Mouse (Mus musculus): ENCODE data around the gene Usp2. TPM values are rescaled to one million over a fixed set of nuclear protein-coding genes. Genes with fewer than 3 reads are reported as not detected.
A peak's percentile ranks its signal among the peaks of the same experiment; 100 is the strongest.

Usp2 gene
- polyA plus RNA-seq, 1 experiment from 2014 or later: 10.8 TPM

- ATAC-seq: no peak
- peaks cover 10% of the 10 kb centered on the region for H3K4me1 ChIP-seq (replicated peaks)
- no peak overlapping the region for H3K4me3 ChIP-seq (replicated peaks)
- 72% methylated on average over 7 of the region's 7 CpGs for WGBS
- peaks cover 31% of the 10 kb centered on the region for H3K27me3 ChIP-seq (replicated peaks)
- no peak overlapping the region for H3K4me2 ChIP-seq (replicated peaks)
- H3K36me3 ChIP-seq: no peaks in the 10 kb centered on the region
- H3K9ac ChIP-seq: no peak overlapping the region
- H3K27ac ChIP-seq: no peak overlapping the region
- no peaks in the 10 kb centered on the region for H3K9me3 ChIP-seq
Observed at GRCm38 (mm10) chr9:44041511-44042395, 25.1 kb upstream of the Usp2 start.

GRCm38 (mm10) chr9:44042396-44042680 lies 24.5 kb upstream of the Usp2 start:
- 76% methylated on average over 1 of the region's 1 CpGs for WGBS

GRCm38 (mm10) chr9:44042836-44043707 lies 23.7 kb upstream of the Usp2 start, which contains the start of gene Thy1:
Gene Thy1 (plus strand): TSS chr9:44043384.
- Histone ChIP-seq H3K9me3 (no peaks in the 10 kb centered on the region), H3K36me3 (no peaks in the 10 kb centered on the region)
- no peak for ATAC-seq

More at GRCm38 (mm10) chr9:44042396-44042680, 24.5 kb upstream of the Usp2 start:
- Histone ChIP-seq H3K4me3 (replicated peaks) (no peak overlapping the region), H3K27me3 (replicated peaks) (peaks cover 31% of the 10 kb centered on the region), H3K4me2 (replicated peaks) (no peak overlapping the region), H3K9ac (no peak overlapping the region), H3K36me3 (no peaks in the 10 kb centered on the region), H3K9me3 (no peaks in the 10 kb centered on the region), H3K27ac (no peak overlapping the region), H3K4me1 (replicated peaks) (peaks cover 10% of the 10 kb centered on the region)
- ATAC-seq: no peak

GRCm38 (mm10) chr9:44043708-44044425 lies 23.0 kb upstream of the Usp2 start:
- Histone ChIP-seq H3K9ac (no peak overlapping the region; the same call in 1 of the 2 replicates), H3K36me3 (no peaks in the 10 kb centered on the region), H3K9me3 (no peaks in the 10 kb centered on the region), H3K4me2 (replicated peaks) (peak overlapping the region; percentile 62), H3K4me3 (replicated peaks) (peak overlapping the region; percentile 26), H3K27ac (no peak overlapping the region), H3K27me3 (replicated peaks) (peaks cover 31% of the 10 kb centered on the region), H3K4me1 (replicated peaks) (peaks cover 10% of the 10 kb centered on the region)
- no peak for ATAC-seq
- 3% methylated on average over 23 of the region's 23 CpGs for WGBS

More at GRCm38 (mm10) chr9:44042836-44043707, 23.7 kb upstream of the Usp2 start, which contains the start of gene Thy1:
- H3K27me3 ChIP-seq (replicated peaks): peaks cover 31% of the 10 kb centered on the region
- peak within 1 kb of the TSS; percentile 15; the same call in 1 of the 2 replicates for H3K9ac ChIP-seq
- WGBS: 2% methylated on average over 30 of the region's 30 CpGs
- peaks cover 10% of the 10 kb centered on the region for H3K4me1 ChIP-seq (replicated peaks)
- peak within 1 kb of the TSS; percentile 26 for H3K4me3 ChIP-seq (replicated peaks)
- H3K27ac ChIP-seq: no peak within 1 kb of the TSS
- H3K4me2 ChIP-seq (replicated peaks): peak within 1 kb of the TSS; percentile 62

- Histone ChIP-seq H3K4me3 (replicated peaks) (no peak overlapping the region), H3K36me3 (no peaks in the 10 kb centered on the region), H3K27ac (no peak overlapping the region), H3K9ac (no peak overlapping the region), H3K27me3 (replicated peaks) (peaks cover 31% of the 10 kb centered on the region), H3K4me2 (replicated peaks) (no peak overlapping the region), H3K9me3 (no peaks in the 10 kb centered on the region), H3K4me1 (replicated peaks) (peaks cover 10% of the 10 kb centered on the region)
- WGBS: 45% methylated on average over 14 of the region's 14 CpGs
- no peak for ATAC-seq
Observed at GRCm38 (mm10) chr9:44044426-44045157, 22.2 kb upstream of the Usp2 start.

- ATAC-seq: no peak
Observed at GRCm38 (mm10) chr9:44045158-44045883, 21.5 kb upstream of the Usp2 start.

GRCm38 (mm10) chr9:44045884-44046272 lies 20.9 kb upstream of the Usp2 start:
- Histone ChIP-seq H3K9ac (no peak overlapping the region), H3K27ac (no peak overlapping the region), H3K9me3 (no peaks in the 10 kb centered on the region), H3K27me3 (replicated peaks) (peaks cover 31% of the 10 kb centered on the region), H3K36me3 (no peaks in the 10 kb centered on the region), H3K4me3 (replicated peaks) (no peak overlapping the region), H3K4me2 (replicated peaks) (no peak overlapping the region), H3K4me1 (replicated peaks) (peaks cover 10% of the 10 kb centered on the region)
- 83% methylated on average over 5 of the region's 5 CpGs for WGBS
- ATAC-seq: no peak

More at GRCm38 (mm10) chr9:44045158-44045883, 21.5 kb upstream of the Usp2 start:
- no peaks in the 10 kb centered on the region for H3K36me3 ChIP-seq
- H3K27ac ChIP-seq: no peak overlapping the region
- peaks cover 31% of the 10 kb centered on the region for H3K27me3 ChIP-seq (replicated peaks)
- H3K4me3 ChIP-seq (replicated peaks): no peak overlapping the region
- no peak overlapping the region for H3K9ac ChIP-seq
- 75% methylated on average over 3 of the region's 3 CpGs for WGBS
- no peak overlapping the region for H3K4me2 ChIP-seq (replicated peaks)
- peaks cover 10% of the 10 kb centered on the region for H3K4me1 ChIP-seq (replicated peaks)
- H3K9me3 ChIP-seq: no peaks in the 10 kb centered on the region

GRCm38 (mm10) chr9:44046426-44046825 lies 20.4 kb upstream of the Usp2 start:
- Histone ChIP-seq H3K4me3 (replicated peaks) (no peak overlapping the region), H3K9me3 (no peaks in the 10 kb centered on the region), H3K9ac (no peak overlapping the region), H3K27me3 (replicated peaks) (peaks cover 31% of the 10 kb centered on the region), H3K36me3 (no peaks in the 10 kb centered on the region), H3K27ac (no peak overlapping the region), H3K4me2 (replicated peaks) (no peak overlapping the region), H3K4me1 (replicated peaks) (peaks cover 10% of the 10 kb centered on the region)
- WGBS: 86% methylated on average over 12 of the region's 12 CpGs
- ATAC-seq: no peak

GRCm38 (mm10) chr9:44047071-44047470 lies 19.8 kb upstream of the Usp2 start:
- H3K4me2 ChIP-seq (replicated peaks): no peak overlapping the region
- ATAC-seq: no peak
- peaks cover 30% of the 10 kb centered on the region for H3K27me3 ChIP-seq (replicated peaks)
- 47% methylated on average over 6 of the region's 6 CpGs for WGBS
- H3K4me1 ChIP-seq (replicated peaks): peaks cover 10% of the 10 kb centered on the region
- no peak overlapping the region for H3K27ac ChIP-seq
- H3K9me3 ChIP-seq: no peaks in the 10 kb centered on the region
- H3K9ac ChIP-seq: no peak overlapping the region
- H3K4me3 ChIP-seq (replicated peaks): no peak overlapping the region
- no peaks in the 10 kb centered on the region for H3K36me3 ChIP-seq

GRCm38 (mm10) chr9:44047571-44048490 lies 19.0 kb upstream of the Usp2 start:
- Histone ChIP-seq H3K4me3 (replicated peaks) (no peak overlapping the region), H3K9ac (no peak overlapping the region), H3K27ac (no peak overlapping the region), H3K4me2 (replicated peaks) (no peak overlapping the region), H3K36me3 (no peaks in the 10 kb centered on the region), H3K4me1 (replicated peaks) (peaks cover 10% of the 10 kb centered on the region), H3K9me3 (no peaks in the 10 kb centered on the region), H3K27me3 (replicated peaks) (peaks cover 26% of the 10 kb centered on the region)
- no peak for ATAC-seq
- 75% methylated on average over 14 of the region's 14 CpGs for WGBS
